Mouse (Mus musculus) testis, adult 2 months (tissue): Measurements from ENCODE around the gene Lmf1.

Source experiments
- CTCF ChIP-seq: fragments of 200-500 bp; IDR thresholded peaks from 2 replicates; pipeline ENCODE4 v1.5.1; 2012; ENCODE audit warnings: low read depth, mild to moderate bottlenecking, inconsistent platforms, low read length, moderate library complexity; ENCODE audit not compliant: control insufficient read depth, insufficient read depth, insufficient replicate concordance
- POLR2A ChIP-seq: fragments of 200-500 bp; IDR thresholded peaks from 2 replicates; pipeline ENCODE4 v1.6.1; 2012; ENCODE audit warnings: low read depth, mild to moderate bottlenecking, inconsistent platforms, low read length, moderate library complexity; ENCODE audit not compliant: control insufficient read depth

DNA sequence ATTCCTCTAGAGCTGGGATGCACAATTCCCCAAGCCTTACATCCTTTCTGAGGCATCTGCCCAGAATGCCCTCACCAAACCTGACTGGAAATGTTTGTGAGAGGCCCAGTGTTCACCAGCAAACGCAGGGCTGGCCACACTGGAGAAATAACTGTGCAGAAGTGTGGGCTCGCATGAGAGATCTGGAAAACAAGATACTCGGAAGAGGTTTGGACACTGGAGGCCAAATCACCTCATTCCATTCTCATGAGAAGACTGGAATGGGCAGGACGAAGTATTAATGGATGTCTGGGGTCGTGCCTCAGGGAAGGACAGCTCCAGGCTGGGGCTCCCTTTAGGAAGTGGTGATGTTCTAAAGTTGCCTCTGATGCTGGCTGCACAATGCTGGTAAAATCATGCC is 38.2 kb upstream of the Lmf1 start:
- TF ChIP-seq CTCF (no peak), POLR2A (no peak)
